Mouse (Mus musculus): ENCODE results near the gene Gatm. TPM values are rescaled to one million over a fixed set of nuclear protein-coding genes. Genes with fewer than 3 reads are reported as not detected.

The Gatm gene
- polyA plus RNA-seq, 1 experiment from 2014 or later = 26.1 TPM

DNA sequence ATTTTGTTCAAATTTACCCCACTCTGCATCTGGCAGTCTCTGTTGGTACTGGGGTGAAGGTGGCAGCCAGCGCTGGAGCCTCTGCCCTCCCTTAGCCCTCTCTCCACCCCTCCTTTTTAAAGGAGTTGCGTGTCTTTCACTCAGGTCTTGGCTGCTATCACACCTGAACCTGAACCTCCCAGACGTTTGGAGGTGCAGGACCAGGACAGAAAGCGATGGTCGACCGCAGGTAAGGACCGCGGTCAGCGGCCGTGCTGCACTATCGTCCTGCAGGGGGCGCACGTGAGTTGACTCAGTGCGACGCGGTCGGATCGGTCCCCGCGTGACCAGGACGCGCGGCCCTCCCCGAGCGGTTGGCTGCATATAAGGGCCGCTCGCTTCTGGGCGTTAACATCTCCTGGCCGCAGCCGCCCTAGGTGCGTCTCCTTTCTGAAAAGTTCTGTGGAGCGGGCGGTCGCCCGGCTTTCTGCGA, 26.5 kb upstream of the Gatm start:
- ATAC-seq (peak; percentile 79), DNase-seq (ENCODE audit: low spot score) (peak; percentile 67)
- no peak overlapping the region for H3K27ac ChIP-seq (ENCODE audit: low read depth, low read length)
- no peaks in the 10 kb centered on the region for H3K9me3 ChIP-seq (replicated peaks; ENCODE audit: control insufficient read depth, low read length)
- H3K4me2 ChIP-seq (ENCODE audit: low read length) = peak overlapping the region; percentile 69
- H3K4me1 ChIP-seq (ENCODE audit: control insufficient read depth, insufficient read depth, low read length) = peaks cover 3% of the 10 kb centered on the region; the same call in 1 of the 2 replicates
- H3K36me3 ChIP-seq (ENCODE audit: control insufficient read depth, insufficient read depth, low read length) = peaks cover 18% of the 10 kb centered on the region
- peak overlapping the region; percentile 48 for H3K9ac ChIP-seq (ENCODE audit: low read length)
- H3K27me3 ChIP-seq (replicated peaks; ENCODE audit: control insufficient read depth, insufficient read depth, low read length) = 0 out of 2 replicates have a peak, but pooled peaks cover 5% of the 10 kb centered on the region
- WGBS = 1% methylated on average over 36 of the region's 36 CpGs
- peak overlapping the region; percentile 33 for H3K4me3 ChIP-seq (ENCODE audit: low read depth, low read length)

DNA sequence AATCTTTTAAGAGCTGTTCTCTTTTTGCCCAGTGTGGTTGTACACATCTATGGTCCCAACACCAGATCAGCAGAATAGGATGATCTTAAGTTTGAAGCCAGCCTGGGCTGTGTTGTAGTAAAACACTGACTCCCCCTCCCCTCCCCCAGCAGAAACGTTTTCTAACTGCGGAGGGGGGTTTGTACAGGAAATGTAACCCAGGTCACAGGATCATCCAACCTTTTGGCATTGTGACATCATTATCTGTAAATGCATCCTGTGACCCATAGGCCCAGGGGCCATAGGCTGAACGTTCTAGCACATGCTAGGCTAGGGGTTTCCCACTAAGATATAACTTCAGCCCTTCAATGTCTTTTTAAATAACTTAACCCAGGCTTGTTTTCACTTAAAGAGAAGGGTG, 25.6 kb upstream of the Gatm start, which contains the start of gene AA467197:
AA467197 (plus strand) TSS at position 301 of the 400 bp plus-strand sequence.
- H3K27ac ChIP-seq (ENCODE audit: low read depth, low read length) = no peak within 1 kb of the TSS
- H3K27me3 ChIP-seq (replicated peaks; ENCODE audit: control insufficient read depth, insufficient read depth, low read length) = 0 out of 2 replicates have a peak, but pooled peaks cover 5% of the 10 kb centered on the region
- H3K9me3 ChIP-seq (replicated peaks; ENCODE audit: control insufficient read depth, low read length) = no peaks in the 10 kb centered on the region
- no peak for DNase-seq (ENCODE audit: low spot score)
- H3K4me1 ChIP-seq (ENCODE audit: control insufficient read depth, insufficient read depth, low read length) = peaks cover 12% of the 10 kb centered on the region
- H3K4me2 ChIP-seq (ENCODE audit: low read length) = peak within 1 kb of the TSS; percentile 69
- peak within 1 kb of the TSS; percentile 48 for H3K9ac ChIP-seq (ENCODE audit: low read length)
- H3K36me3 ChIP-seq (ENCODE audit: control insufficient read depth, insufficient read depth, low read length) = peaks cover 22% of the 10 kb centered on the region
- 79% methylated on average over 3 of the region's 3 CpGs for WGBS
- no peak for ATAC-seq
- peak within 1 kb of the TSS; percentile 33 for H3K4me3 ChIP-seq (ENCODE audit: low read depth, low read length)

DNA sequence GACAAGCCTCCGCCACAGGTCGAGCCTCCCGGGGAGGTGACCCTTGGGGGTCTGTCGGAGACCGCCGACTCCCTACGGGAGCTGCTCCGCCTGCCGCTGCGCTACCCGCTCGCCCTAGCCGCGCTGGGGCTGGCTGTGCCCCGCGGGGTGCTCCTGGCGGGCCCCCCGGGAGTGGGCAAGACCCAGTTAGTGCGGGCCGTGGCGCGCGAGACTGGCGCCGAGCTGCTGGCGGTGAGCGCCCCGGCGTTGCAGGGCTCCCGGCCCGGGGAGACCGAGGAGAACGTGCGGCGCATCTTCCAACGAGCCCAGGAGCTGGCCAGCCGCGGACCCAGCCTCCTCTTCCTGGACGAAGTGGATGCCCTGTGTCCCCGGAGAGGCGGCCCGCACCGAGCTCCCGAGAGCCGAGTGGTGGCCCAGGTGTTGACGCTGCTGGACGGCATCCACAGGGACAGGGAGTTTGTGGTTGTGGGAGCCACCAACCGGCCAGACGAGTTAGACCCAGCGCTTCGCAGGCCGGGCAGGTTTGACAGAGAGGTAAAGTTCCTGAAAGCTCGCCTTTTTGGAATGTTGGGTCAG, 20.2 kb upstream of the Gatm start:
- WGBS = under 1% methylated on average over 49 of the region's 53 CpGs
- 0 out of 2 replicates have a peak overlapping the region, but pooled peaks have one; percentile 75 for H3K27ac ChIP-seq (ENCODE audit: low read depth, low read length)
- H3K4me2 ChIP-seq (ENCODE audit: low read length) = peak overlapping the region; percentile 95
- peaks cover 13% of the 10 kb centered on the region for H3K4me1 ChIP-seq (ENCODE audit: control insufficient read depth, insufficient read depth, low read length)
- H3K36me3 ChIP-seq (ENCODE audit: control insufficient read depth, insufficient read depth, low read length) = peaks cover 22% of the 10 kb centered on the region
- H3K4me3 ChIP-seq (ENCODE audit: low read depth, low read length) = peak overlapping the region; percentile 99
- H3K9ac ChIP-seq (ENCODE audit: low read length) = peak overlapping the region; percentile 94
- H3K9me3 ChIP-seq (replicated peaks; ENCODE audit: control insufficient read depth, low read length) = no peaks in the 10 kb centered on the region
- DNase-seq (ENCODE audit: low spot score) = peak; percentile 20
- peak; percentile 54; the same call in 1 of the 2 replicates for ATAC-seq
- no peaks in the 10 kb centered on the region for H3K27me3 ChIP-seq (replicated peaks; ENCODE audit: control insufficient read depth, insufficient read depth, low read length)

DNA sequence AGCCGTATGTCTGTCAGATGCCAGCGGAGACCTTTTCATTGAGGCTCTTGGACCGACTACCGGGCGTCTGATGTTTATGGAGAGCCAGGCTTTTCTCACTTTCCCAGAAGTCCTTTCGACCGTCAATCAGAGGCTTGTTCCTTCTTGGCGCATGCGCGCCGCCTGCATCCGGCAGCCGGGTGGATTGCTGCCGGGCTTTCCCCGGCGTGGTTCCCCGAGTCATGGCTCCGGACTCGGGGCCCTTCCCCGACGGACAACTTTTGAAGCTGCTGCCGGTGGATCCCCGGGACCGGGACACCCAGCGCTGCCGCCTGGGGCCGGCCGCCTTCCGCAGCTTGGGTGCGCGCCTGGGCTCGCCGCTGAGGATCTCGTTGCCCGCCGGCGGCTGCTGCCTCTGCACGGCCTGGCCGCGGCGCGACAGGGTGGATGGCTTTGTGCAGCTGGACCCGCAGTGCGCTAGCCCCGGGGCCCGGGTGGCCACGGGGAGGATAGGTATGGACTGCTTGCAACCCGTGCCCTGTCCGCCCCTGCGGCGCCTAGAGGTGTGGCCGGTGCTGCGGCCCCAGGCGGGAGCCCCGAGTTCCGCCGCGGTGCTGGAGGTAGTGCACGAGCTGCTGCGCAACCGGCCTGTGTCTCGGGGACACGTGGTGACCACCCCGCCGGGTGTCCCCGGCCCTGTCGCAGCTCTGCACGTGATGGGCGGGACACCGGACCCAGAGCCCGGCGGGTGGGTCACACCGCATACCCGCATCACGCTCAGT, 19.5 kb upstream of the Gatm start:
- WGBS = under 1% methylated on average over 66 of the region's 75 CpGs
- Histone ChIP-seq H3K9me3 (replicated peaks; ENCODE audit: control insufficient read depth, low read length) (no peaks in the 10 kb centered on the region), H3K4me2 (ENCODE audit: low read length) (peak overlapping the region; percentile 95), H3K36me3 (ENCODE audit: control insufficient read depth, insufficient read depth, low read length) (peaks cover 22% of the 10 kb centered on the region), H3K4me3 (ENCODE audit: low read depth, low read length) (peak overlapping the region; percentile 99), H3K27ac (ENCODE audit: low read depth, low read length) (peak overlapping the region; percentile 75; the same call in 1 of the 2 replicates), H3K27me3 (replicated peaks; ENCODE audit: control insufficient read depth, insufficient read depth, low read length) (no peaks in the 10 kb centered on the region), H3K4me1 (ENCODE audit: control insufficient read depth, insufficient read depth, low read length) (peaks cover 13% of the 10 kb centered on the region), H3K9ac (ENCODE audit: low read length) (peak overlapping the region; percentile 94)
- ATAC-seq (peak; percentile 88), DNase-seq (ENCODE audit: low spot score) (peak; percentile 97)

DNA sequence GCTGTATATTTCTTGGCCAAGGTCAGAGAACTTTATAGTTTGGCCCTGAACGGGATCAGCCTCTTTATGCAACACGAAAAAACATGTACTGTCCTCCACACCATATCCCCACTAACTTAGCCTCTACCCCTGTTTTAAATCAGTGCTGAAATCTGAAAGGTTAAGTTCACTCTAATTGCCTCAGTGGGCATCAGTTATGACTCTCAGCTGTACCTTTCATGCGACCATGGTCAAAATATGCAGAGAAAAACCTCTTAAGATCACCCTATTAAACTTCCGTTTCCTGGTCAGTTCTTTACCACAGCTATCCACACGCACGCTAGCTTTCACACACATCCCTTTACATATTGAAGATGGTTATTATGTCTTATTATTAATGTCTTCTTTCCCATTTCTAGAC, 18.8 kb upstream of the Gatm start:
- Histone ChIP-seq H3K9me3 (replicated peaks; ENCODE audit: control insufficient read depth, low read length) (no peaks in the 10 kb centered on the region), H3K27ac (ENCODE audit: low read depth, low read length) (no peak overlapping the region; the same call in 1 of the 2 replicates), H3K27me3 (replicated peaks; ENCODE audit: control insufficient read depth, insufficient read depth, low read length) (no peaks in the 10 kb centered on the region), H3K4me2 (ENCODE audit: low read length) (peak overlapping the region; percentile 95), H3K36me3 (ENCODE audit: control insufficient read depth, insufficient read depth, low read length) (peaks cover 22% of the 10 kb centered on the region), H3K4me3 (ENCODE audit: low read depth, low read length) (peak overlapping the region; percentile 99), H3K4me1 (ENCODE audit: control insufficient read depth, insufficient read depth, low read length) (peaks cover 13% of the 10 kb centered on the region), H3K9ac (ENCODE audit: low read length) (peak overlapping the region; percentile 94; the same call in 1 of the 2 replicates)
- DNase-seq (ENCODE audit: low spot score) (no peak), ATAC-seq (no peak; the same call in 1 of the 2 replicates)
- 61% methylated on average over 6 of the region's 6 CpGs for WGBS

DNA sequence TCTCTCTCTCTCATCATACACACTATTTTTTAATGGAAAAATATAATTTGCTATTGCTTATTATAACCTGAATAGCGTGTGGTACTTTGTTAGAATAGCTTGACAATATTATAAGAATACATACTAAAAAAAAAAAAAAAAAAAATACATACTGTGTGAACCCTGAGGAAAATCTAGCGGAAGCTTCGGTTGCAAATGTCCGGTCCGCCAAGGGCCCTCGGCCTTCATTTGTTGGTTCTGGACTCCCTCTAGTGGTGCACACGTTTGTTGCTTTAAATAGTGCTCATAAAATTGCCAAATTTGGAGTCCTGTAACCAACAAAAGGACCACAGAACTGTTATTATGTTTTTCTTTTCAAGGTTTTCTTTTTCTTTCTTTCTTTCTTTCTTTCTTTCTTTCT, 17.9 kb upstream of the Gatm start:
- Histone ChIP-seq H3K9me3 (replicated peaks; ENCODE audit: control insufficient read depth, low read length) (no peaks in the 10 kb centered on the region), H3K27ac (ENCODE audit: low read depth, low read length) (no peak overlapping the region), H3K9ac (ENCODE audit: low read length) (no peak overlapping the region), H3K27me3 (replicated peaks; ENCODE audit: control insufficient read depth, insufficient read depth, low read length) (no peaks in the 10 kb centered on the region), H3K36me3 (ENCODE audit: control insufficient read depth, insufficient read depth, low read length) (peaks cover 19% of the 10 kb centered on the region), H3K4me2 (ENCODE audit: low read length) (no peak overlapping the region), H3K4me1 (ENCODE audit: control insufficient read depth, insufficient read depth, low read length) (peaks cover 13% of the 10 kb centered on the region), H3K4me3 (ENCODE audit: low read depth, low read length) (no peak overlapping the region)
- DNase-seq (ENCODE audit: low spot score) (peak; percentile 93), ATAC-seq (0 out of 2 replicates have a peak, but pooled peaks have one; percentile 32)
- 0% methylated on average over 7 of the region's 7 CpGs for WGBS

DNA sequence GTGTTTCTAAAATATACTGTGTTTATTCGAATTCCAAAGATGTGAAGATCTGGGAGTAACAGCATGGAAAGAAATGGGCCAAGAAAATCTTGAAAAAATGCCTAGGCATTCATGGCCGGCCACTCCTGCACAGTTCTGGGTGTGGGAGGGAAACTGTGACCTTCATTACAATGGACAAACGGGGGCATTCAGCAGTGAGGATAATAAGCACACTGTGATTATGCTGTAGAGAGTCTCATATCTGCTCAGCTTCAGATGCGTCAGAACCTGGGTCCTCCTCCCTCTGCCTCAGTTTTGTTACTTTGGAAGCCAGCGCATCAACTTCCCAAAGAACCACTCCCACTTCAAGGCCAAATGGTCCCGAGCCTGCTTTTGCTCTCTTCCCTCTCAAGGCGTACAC, 14.8 kb upstream of the Gatm start:
- Histone ChIP-seq H3K9me3 (replicated peaks; ENCODE audit: control insufficient read depth, low read length) (no peaks in the 10 kb centered on the region), H3K36me3 (ENCODE audit: control insufficient read depth, insufficient read depth, low read length) (no peaks in the 10 kb centered on the region), H3K4me1 (ENCODE audit: control insufficient read depth, insufficient read depth, low read length) (no peaks in the 10 kb centered on the region; the same call in 1 of the 2 replicates), H3K27me3 (replicated peaks; ENCODE audit: control insufficient read depth, insufficient read depth, low read length) (no peaks in the 10 kb centered on the region), H3K9ac (ENCODE audit: low read length) (no peak overlapping the region), H3K27ac (ENCODE audit: low read depth, low read length) (no peak overlapping the region), H3K4me3 (ENCODE audit: low read depth, low read length) (no peak overlapping the region), H3K4me2 (ENCODE audit: low read length) (no peak overlapping the region)
- DNase-seq (ENCODE audit: low spot score) (no peak), ATAC-seq (no peak)
- WGBS = 63% methylated on average over 7 of the region's 7 CpGs

DNA sequence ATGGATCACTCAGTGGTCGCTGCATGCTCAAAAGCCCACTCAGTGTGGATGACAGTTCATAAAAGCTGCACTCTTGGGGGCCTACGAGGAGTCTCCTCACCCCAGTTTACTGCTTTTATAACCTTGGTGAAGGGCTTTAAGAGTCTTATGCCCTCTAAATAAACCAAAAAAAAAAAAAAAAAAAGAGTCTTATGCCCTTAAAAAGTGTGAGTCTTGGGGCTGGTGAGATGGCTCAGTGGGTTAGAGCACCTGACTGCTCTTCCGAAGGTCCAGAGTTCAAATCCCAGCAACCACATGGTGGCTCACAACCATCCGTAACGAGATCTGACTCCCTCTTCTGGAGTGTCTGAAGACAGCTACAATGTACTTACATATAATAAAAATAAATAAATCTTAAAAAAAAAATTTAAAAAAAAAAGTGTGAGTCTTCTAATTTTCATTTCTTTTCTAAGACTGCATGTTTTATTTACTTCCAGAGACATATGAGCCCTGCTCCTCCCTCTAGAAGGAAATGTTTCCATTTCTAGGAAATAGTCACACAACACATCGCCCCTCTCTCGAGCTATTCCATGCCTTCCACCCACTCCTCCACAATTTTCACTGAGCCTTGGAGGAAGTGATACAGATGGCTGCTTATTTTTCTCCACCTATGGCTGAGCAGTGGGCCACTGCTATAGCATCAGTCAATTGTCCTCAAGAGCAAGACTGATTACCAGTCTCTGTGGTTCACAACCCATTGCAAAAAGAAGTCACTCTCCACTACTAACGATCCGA, 10.4 kb upstream of the Gatm start:
- WGBS = 89% methylated on average over 9 of the region's 9 CpGs
- DNase-seq (ENCODE audit: low spot score) (no peak), ATAC-seq (no peak)
- H3K27ac ChIP-seq (ENCODE audit: low read depth, low read length) = no peak overlapping the region
- H3K36me3 ChIP-seq (ENCODE audit: control insufficient read depth, insufficient read depth, low read length) = no peaks in the 10 kb centered on the region
- no peaks in the 10 kb centered on the region for H3K27me3 ChIP-seq (replicated peaks; ENCODE audit: control insufficient read depth, insufficient read depth, low read length)
- no peak overlapping the region for H3K4me2 ChIP-seq (ENCODE audit: low read length)
- no peaks in the 10 kb centered on the region for H3K4me1 ChIP-seq (ENCODE audit: control insufficient read depth, insufficient read depth, low read length)
- no peak overlapping the region for H3K9ac ChIP-seq (ENCODE audit: low read length)
- H3K4me3 ChIP-seq (ENCODE audit: low read depth, low read length) = no peak overlapping the region
- no peaks in the 10 kb centered on the region for H3K9me3 ChIP-seq (replicated peaks; ENCODE audit: control insufficient read depth, low read length)
